Mouse (Mus musculus) E14TG2a.4 (cell line): ENCODE measurements at regions not wholly inside any gene's neighbourhood (a gene's known extent, or its start where the extent isn't known, plus 50 kb on each side); places are given as distances from the start of the nearest gene placed in this dataset.

Experiments
- CTCF ChIP-seq: conservative IDR thresholded peaks from 2 replicates; pipeline ENCODE4 v1.5.1; 2014; ENCODE audit warnings: low read length
- NANOG ChIP-seq: IDR thresholded peaks from 2 replicates; pipeline ENCODE4 v1.6.1; 2014; ENCODE audit warnings: borderline replicate concordance, low read length, mixed read lengths

GRCm38 (mm10) chr17:51635913-51636312, 197.2 kb downstream of the Satb1 start:
- TF ChIP-seq CTCF: no peak
- no peak for TF ChIP-seq NANOG
